Mouse (Mus musculus): ENCODE measurements around the gene Ccdc173. TPM values are rescaled to one million over a fixed set of nuclear protein-coding genes. Genes with fewer than 3 reads are reported as not detected.
A peak's percentile ranks its signal among the peaks of the same experiment; 100 is the strongest.

The Ccdc173 gene
- polyA plus RNA-seq, 1 experiment, result 0.58 TPM

DNA sequence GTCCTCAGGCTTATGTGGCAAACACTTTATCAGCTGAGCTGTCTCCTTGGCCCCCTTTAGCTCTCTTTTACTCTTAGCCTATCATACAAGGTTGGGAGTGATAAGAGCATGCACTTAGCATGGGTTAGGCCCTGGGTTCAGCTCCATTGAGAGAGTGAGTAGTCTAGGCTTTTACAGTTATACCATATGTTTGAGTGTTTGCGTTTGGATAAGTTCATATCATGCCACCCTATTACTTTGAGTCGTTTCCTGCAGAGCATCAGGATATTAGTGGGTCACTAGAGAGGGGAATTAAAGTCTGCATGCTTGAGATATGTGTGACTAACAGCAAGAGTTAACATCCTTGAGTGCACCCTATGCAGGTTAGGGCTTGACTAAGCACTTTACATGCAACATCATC lies 40.3 kb upstream of the Ccdc173 start:
- Histone ChIP-seq H3K4me3 (no peak overlapping the region), H3ac (ENCODE audit: control insufficient read depth, insufficient read length) (no peak overlapping the region), H3K27me3 (ENCODE audit: control insufficient read depth, insufficient read depth, insufficient read length) (no peaks in the 10 kb centered on the region), H3K4me2 (ENCODE audit: low read depth) (no peak overlapping the region), H3K79me2 (ENCODE audit: control insufficient read depth, insufficient read depth) (no peaks in the 10 kb centered on the region), H3K36me3 (ENCODE audit: control insufficient read depth, insufficient read depth) (no peaks in the 10 kb centered on the region)
- TF ChIP-seq USF1 (IDR thresholded peaks at IDR 0.05; ENCODE audit: low read depth), result no peak
- TF ChIP-seq POLR2A (IDR thresholded peaks at IDR 0.05; ENCODE audit: insufficient read length, low read depth), result no peak
- no peak for TF ChIP-seq REST (IDR thresholded peaks at IDR 0.05; ENCODE audit: insufficient read depth, insufficient read length)
- no peak for TF ChIP-seq CEBPB (IDR thresholded peaks at IDR 0.05; ENCODE audit: insufficient read depth, poor library complexity, severe bottlenecking)
- TF ChIP-seq TCF3 (IDR thresholded peaks at IDR 0.05; ENCODE audit: insufficient read length, low read depth), result no peak
- TF ChIP-seq MYOG (IDR thresholded peaks at IDR 0.05; ENCODE audit: control insufficient read depth in 1 of 3, insufficient read depth in 1 of 3, insufficient read length in 2 of 3, low read depth in 2 of 3), result no peak
- TF ChIP-seq POLR2AphosphoS2 (IDR thresholded peaks at IDR 0.05; ENCODE audit: insufficient read length, low read depth), result no peak
- no peak for TF ChIP-seq MAX (IDR thresholded peaks at IDR 0.05; ENCODE audit: low read depth)
- no peak for TF ChIP-seq SRF (IDR thresholded peaks at IDR 0.05; ENCODE audit: control insufficient read depth, insufficient read length, low read depth)
- TF ChIP-seq MYOD1 (IDR thresholded peaks at IDR 0.05; ENCODE audit: control insufficient read depth in 1 of 3, insufficient read length in 2 of 3, low read depth in 2 of 3), result no peak
- no peak for TF ChIP-seq E2F4 (IDR thresholded peaks at IDR 0.05; ENCODE audit: insufficient read depth)
- TF ChIP-seq TCF12 (IDR thresholded peaks at IDR 0.05; ENCODE audit: insufficient read depth, poor library complexity, severe bottlenecking), result no peak

DNA sequence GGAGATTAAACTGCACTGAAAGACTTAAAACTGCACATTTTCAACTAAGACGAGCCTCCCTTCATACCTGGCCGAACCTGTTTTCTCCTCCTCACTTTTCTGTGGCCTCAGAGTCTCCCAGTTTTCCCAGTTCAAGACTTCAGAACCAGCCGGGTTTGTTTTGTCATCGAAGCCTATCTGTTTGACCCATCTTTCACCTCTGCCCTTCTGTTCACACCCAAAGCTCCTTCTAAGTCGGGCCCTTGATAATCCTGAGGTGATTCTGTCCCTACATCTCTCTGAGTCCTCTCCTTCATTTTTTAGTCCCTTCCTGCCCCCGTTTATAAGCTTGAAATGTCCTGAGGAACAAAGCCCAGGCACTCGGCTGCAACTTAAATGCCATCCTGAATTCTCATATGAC lies 38.7 kb upstream of the Ccdc173 start:
- Histone ChIP-seq H3K4me3 (no peak overlapping the region), H3K4me2 (ENCODE audit: low read depth) (no peak overlapping the region), H3K36me3 (ENCODE audit: control insufficient read depth, insufficient read depth) (no peaks in the 10 kb centered on the region), H3K79me2 (ENCODE audit: control insufficient read depth, insufficient read depth) (no peaks in the 10 kb centered on the region), H3ac (ENCODE audit: control insufficient read depth, insufficient read length) (no peak overlapping the region), H3K27me3 (ENCODE audit: control insufficient read depth, insufficient read depth, insufficient read length) (no peaks in the 10 kb centered on the region)
- TF ChIP-seq REST (IDR thresholded peaks at IDR 0.05; ENCODE audit: insufficient read depth, insufficient read length) (no peak), E2F4 (IDR thresholded peaks at IDR 0.05; ENCODE audit: insufficient read depth) (no peak), MYOD1 (IDR thresholded peaks at IDR 0.05; ENCODE audit: control insufficient read depth in 1 of 3, insufficient read length in 2 of 3, low read depth in 2 of 3) (no peak), TCF3 (IDR thresholded peaks at IDR 0.05; ENCODE audit: insufficient read length, low read depth) (no peak)

DNA sequence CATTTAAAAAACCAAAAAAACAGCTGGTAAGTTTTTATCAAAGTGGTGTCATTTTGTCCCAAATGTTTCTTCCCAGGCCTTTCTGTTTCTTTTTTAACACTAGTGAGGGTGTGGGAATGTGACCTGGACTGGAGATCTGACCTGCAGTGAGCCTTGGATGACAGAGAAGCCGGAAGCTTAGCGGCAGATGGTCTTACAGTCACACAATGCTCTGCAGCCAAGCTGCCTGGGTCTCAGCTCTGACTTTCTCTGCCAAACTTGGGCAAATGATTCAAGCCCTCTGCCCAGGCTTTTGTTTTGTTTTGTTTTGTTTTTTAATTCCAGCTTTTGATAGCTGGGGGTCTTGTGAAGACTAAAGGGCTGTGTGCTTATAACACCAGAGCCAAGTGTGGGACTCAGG lies 37.0 kb upstream of the Ccdc173 start:
- Histone ChIP-seq H3K4me3 (no peak overlapping the region), H3K4me2 (ENCODE audit: low read depth) (no peak overlapping the region), H3K79me2 (ENCODE audit: control insufficient read depth, insufficient read depth) (no peaks in the 10 kb centered on the region), H3K36me3 (ENCODE audit: control insufficient read depth, insufficient read depth) (no peaks in the 10 kb centered on the region), H3ac (ENCODE audit: control insufficient read depth, insufficient read length) (no peak overlapping the region), H3K27me3 (ENCODE audit: control insufficient read depth, insufficient read depth, insufficient read length) (peaks cover 8% of the 10 kb centered on the region)
- TF ChIP-seq E2F4 (IDR thresholded peaks at IDR 0.05; ENCODE audit: insufficient read depth) (no peak), CEBPB (IDR thresholded peaks at IDR 0.05; ENCODE audit: insufficient read depth, poor library complexity, severe bottlenecking) (no peak), POLR2A (IDR thresholded peaks at IDR 0.05; ENCODE audit: insufficient read length, low read depth) (no peak), TCF12 (IDR thresholded peaks at IDR 0.05; ENCODE audit: insufficient read depth, poor library complexity, severe bottlenecking) (no peak), MYOD1 (IDR thresholded peaks at IDR 0.05; ENCODE audit: control insufficient read depth in 1 of 3, insufficient read length in 2 of 3, low read depth in 2 of 3) (no peak), TCF3 (IDR thresholded peaks at IDR 0.05; ENCODE audit: insufficient read length, low read depth) (no peak), REST (IDR thresholded peaks at IDR 0.05; ENCODE audit: insufficient read depth, insufficient read length) (no peak), MYOG (IDR thresholded peaks at IDR 0.05; ENCODE audit: control insufficient read depth in 1 of 3, insufficient read depth in 1 of 3, insufficient read length in 2 of 3, low read depth in 2 of 3) (no peak), USF1 (IDR thresholded peaks at IDR 0.05; ENCODE audit: low read depth) (no peak), POLR2AphosphoS2 (IDR thresholded peaks at IDR 0.05; ENCODE audit: insufficient read length, low read depth) (no peak), SRF (IDR thresholded peaks at IDR 0.05; ENCODE audit: control insufficient read depth, insufficient read length, low read depth) (no peak), MAX (IDR thresholded peaks at IDR 0.05; ENCODE audit: low read depth) (no peak)

DNA sequence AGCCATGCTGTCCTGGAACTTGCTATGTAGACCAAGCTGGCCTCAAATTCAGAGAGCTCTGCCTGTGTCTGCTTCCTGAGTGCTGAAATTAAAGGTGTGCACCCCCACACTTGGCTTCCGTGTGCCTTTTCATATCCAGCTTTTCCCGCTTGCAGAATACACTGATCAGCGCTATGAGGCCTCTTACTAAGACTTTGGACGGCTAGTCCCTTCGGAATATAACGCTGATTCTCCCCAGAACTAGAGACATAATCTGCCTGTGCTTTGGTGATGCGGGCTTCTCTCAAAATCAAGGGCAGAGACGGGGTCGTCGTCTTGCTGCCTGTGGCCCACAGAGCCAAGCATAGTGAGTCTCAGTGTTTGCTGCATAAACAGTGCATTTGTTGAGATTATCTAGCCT lies 36.5 kb upstream of the Ccdc173 start:
- Histone ChIP-seq H3K4me2 (ENCODE audit: low read depth) (no peak overlapping the region), H3ac (ENCODE audit: control insufficient read depth, insufficient read length) (no peak overlapping the region), H3K27me3 (ENCODE audit: control insufficient read depth, insufficient read depth, insufficient read length) (peaks cover 8% of the 10 kb centered on the region), H3K4me3 (no peak overlapping the region), H3K79me2 (ENCODE audit: control insufficient read depth, insufficient read depth) (no peaks in the 10 kb centered on the region), H3K36me3 (ENCODE audit: control insufficient read depth, insufficient read depth) (no peaks in the 10 kb centered on the region)
- no peak for TF ChIP-seq E2F4 (IDR thresholded peaks at IDR 0.05; ENCODE audit: insufficient read depth)
- no peak for TF ChIP-seq POLR2A (IDR thresholded peaks at IDR 0.05; ENCODE audit: insufficient read length, low read depth)

DNA sequence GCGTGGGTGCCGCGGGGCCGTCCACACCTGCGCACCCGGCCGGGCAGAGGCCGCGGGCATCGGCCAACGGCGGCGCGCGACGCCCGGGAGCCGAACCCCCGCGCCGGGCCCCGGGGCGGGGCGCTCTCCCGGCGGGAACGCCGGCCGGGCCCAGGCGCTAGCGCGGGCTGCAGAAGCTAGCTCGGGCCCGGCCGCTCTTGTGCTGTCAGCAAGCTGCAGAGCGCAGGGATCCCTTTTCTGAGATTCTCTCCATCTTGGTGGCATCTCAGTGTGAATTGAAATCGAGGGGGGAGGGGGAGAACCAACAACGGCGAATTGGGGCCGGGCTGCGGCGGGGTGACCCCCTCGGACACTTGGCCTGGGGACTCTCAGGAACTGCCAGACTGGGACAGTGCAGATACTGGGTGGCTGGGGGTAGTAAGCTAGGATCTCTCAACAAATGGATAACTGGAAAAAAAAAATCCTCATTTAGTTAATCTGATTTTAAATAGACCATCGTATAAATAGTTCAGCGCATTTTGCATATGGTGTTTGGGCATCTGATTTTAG lies 33.8 kb upstream of the Ccdc173 start:
- Histone ChIP-seq H3K27me3 (ENCODE audit: control insufficient read depth, insufficient read depth, insufficient read length) (peaks cover 15% of the 10 kb centered on the region), H3K36me3 (ENCODE audit: control insufficient read depth, insufficient read depth) (no peaks in the 10 kb centered on the region), H3K4me3 (no peak overlapping the region), H3K79me2 (ENCODE audit: control insufficient read depth, insufficient read depth) (no peaks in the 10 kb centered on the region), H3ac (ENCODE audit: control insufficient read depth, insufficient read length) (peak overlapping the region; percentile 58), H3K4me2 (ENCODE audit: low read depth) (peak overlapping the region; percentile 67)
- TF ChIP-seq POLR2AphosphoS2 (IDR thresholded peaks at IDR 0.05; ENCODE audit: insufficient read length, low read depth) (no peak), MYOG (IDR thresholded peaks at IDR 0.05; ENCODE audit: control insufficient read depth in 1 of 3, insufficient read depth in 1 of 3, insufficient read length in 2 of 3, low read depth in 2 of 3) (no peak), MAX (IDR thresholded peaks at IDR 0.05; ENCODE audit: low read depth) (no peak), POLR2A (IDR thresholded peaks at IDR 0.05; ENCODE audit: insufficient read length, low read depth) (peak; percentile 18), E2F4 (IDR thresholded peaks at IDR 0.05; ENCODE audit: insufficient read depth) (no peak), TCF3 (IDR thresholded peaks at IDR 0.05; ENCODE audit: insufficient read length, low read depth) (no peak), TCF12 (IDR thresholded peaks at IDR 0.05; ENCODE audit: insufficient read depth, poor library complexity, severe bottlenecking) (no peak), MYOD1 (IDR thresholded peaks at IDR 0.05; ENCODE audit: control insufficient read depth in 1 of 3, insufficient read length in 2 of 3, low read depth in 2 of 3) (peak in 1 of 3 experiments; percentile 23), REST (IDR thresholded peaks at IDR 0.05; ENCODE audit: insufficient read depth, insufficient read length) (no peak), CEBPB (IDR thresholded peaks at IDR 0.05; ENCODE audit: insufficient read depth, poor library complexity, severe bottlenecking) (no peak), SRF (IDR thresholded peaks at IDR 0.05; ENCODE audit: control insufficient read depth, insufficient read length, low read depth) (no peak), USF1 (IDR thresholded peaks at IDR 0.05; ENCODE audit: low read depth) (no peak)

All from myocyte (in vitro differentiated cells).